Mouse (Mus musculus) heart, adult 18-20 months (tissue): ENCODE results near the gene Gm12695. TPM values are rescaled to one million over a fixed set of nuclear protein-coding genes. Genes with fewer than 3 reads are reported as not detected.

Experiments used
- DNase-seq, 2 experiments: peaks; one replicate each; pipeline ENCODE4 v3.0.0; 2021 to 2022; ENCODE audit warnings: mixed read lengths in 1 of 2
- long read RNA-seq, 2 experiments: library from polyadenylated mRNA; stranded (forward); transcript quantifications; one replicate each; pipeline ENCODE4 v2.0.0; 2021
- total RNA-seq, 2 experiments: library from RNA; stranded (reverse); gene quantifications; 2 replicates each; pipeline ENCODE4 v1.2.3; 2021

The Gm12695 gene
- not detected for total RNA-seq
- long read RNA-seq, experiment 1 = 0 reads
- long read RNA-seq, experiment 2 = 0 reads

GRCm38 (mm10) chr4:96785086-96785485 lies at the start of gene Gm12695:
Gene Gm12695, minus strand, starts transcription at chr4:96785186.
- no peak for DNase-seq

- DNase-seq = no peak
Observed at GRCm38 (mm10) chr4:96825540-96826045, 40.6 kb upstream of the Gm12695 start.

GRCm38 (mm10) chr4:96806824-96807808 lies 22.1 kb upstream of the Gm12695 start:
- DNase-seq = no peak

GRCm38 (mm10) chr4:96799380-96800157 lies 14.6 kb upstream of the Gm12695 start:
- DNase-seq = peak; percentile 5 to 22

- peak; percentile 2 to 15 for DNase-seq
Observed at GRCm38 (mm10) chr4:96797583-96797982, 12.6 kb upstream of the Gm12695 start.

- no peak for DNase-seq
Observed at GRCm38 (mm10) chr4:96791301-96791700, 6.3 kb upstream of the Gm12695 start.

- no peak for DNase-seq
Observed at GRCm38 (mm10) chr4:96789905-96790304, 4.9 kb upstream of the Gm12695 start.

GRCm38 (mm10) chr4:96786610-96787009 lies 1.6 kb upstream of the Gm12695 start:
- DNase-seq = no peak

- DNase-seq = no peak
Observed at GRCm38 (mm10) chr4:96772966-96773566, 11.9 kb downstream of the Gm12695 start.

GRCm38 (mm10) chr4:96766396-96766998 lies 18.5 kb downstream of the Gm12695 start:
- DNase-seq = no peak

- no peak for DNase-seq
Observed at GRCm38 (mm10) chr4:96751953-96752352, 33.0 kb downstream of the Gm12695 start.

GRCm38 (mm10) chr4:96740472-96740871 lies 44.5 kb downstream of the Gm12695 start:
- no peak for DNase-seq

- no peak for DNase-seq
Observed at GRCm38 (mm10) chr4:96729256-96729655, 55.7 kb downstream of the Gm12695 start.

- DNase-seq = no peak
Observed at GRCm38 (mm10) chr4:96728211-96728610, 56.8 kb downstream of the Gm12695 start.

- DNase-seq = peak in 1 of 2 experiments; percentile 1
Observed at GRCm38 (mm10) chr4:96725415-96726055, 59.5 kb downstream of the Gm12695 start.

- DNase-seq = no peak
Observed at GRCm38 (mm10) chr4:96722301-96722700, 62.7 kb downstream of the Gm12695 start.

- no peak for DNase-seq
Observed at GRCm38 (mm10) chr4:96718977-96719966, 65.7 kb downstream of the Gm12695 start.

- no peak for DNase-seq
Observed at GRCm38 (mm10) chr4:96718503-96718902, 66.5 kb downstream of the Gm12695 start.

GRCm38 (mm10) chr4:96705281-96705951 lies 79.6 kb downstream of the Gm12695 start:
- peak; percentile 18 to 63 for DNase-seq
